Mouse (Mus musculus) CD4-positive, CD25-positive, alpha-beta regulatory T cell, adult 4 months (primary cell): ENCODE results near the gene Slc5a3. TPM values are rescaled to one million over a fixed set of nuclear protein-coding genes. Genes with fewer than 3 reads are reported as not detected.
A peak's percentile ranks its signal among the peaks of the same experiment; 100 is the strongest.

Experiments used
- ATAC-seq: one replicate; pipeline ENCODE4 v1.8.0; 2017
- polyA plus RNA-seq, 2 experiments: library from polyadenylated mRNA; unstranded; fragments of 100-300 nt; shearing (Covaris generic); gene quantifications; one replicate each; pipeline ENCODE4 v1.2.1; 2017

The Slc5a3 gene
- 10 to 100 TPM in 1 of 2 experiments, 1 to 10 TPM in 1; 7.0 to 11.2 TPM for polyA plus RNA-seq

DNA sequence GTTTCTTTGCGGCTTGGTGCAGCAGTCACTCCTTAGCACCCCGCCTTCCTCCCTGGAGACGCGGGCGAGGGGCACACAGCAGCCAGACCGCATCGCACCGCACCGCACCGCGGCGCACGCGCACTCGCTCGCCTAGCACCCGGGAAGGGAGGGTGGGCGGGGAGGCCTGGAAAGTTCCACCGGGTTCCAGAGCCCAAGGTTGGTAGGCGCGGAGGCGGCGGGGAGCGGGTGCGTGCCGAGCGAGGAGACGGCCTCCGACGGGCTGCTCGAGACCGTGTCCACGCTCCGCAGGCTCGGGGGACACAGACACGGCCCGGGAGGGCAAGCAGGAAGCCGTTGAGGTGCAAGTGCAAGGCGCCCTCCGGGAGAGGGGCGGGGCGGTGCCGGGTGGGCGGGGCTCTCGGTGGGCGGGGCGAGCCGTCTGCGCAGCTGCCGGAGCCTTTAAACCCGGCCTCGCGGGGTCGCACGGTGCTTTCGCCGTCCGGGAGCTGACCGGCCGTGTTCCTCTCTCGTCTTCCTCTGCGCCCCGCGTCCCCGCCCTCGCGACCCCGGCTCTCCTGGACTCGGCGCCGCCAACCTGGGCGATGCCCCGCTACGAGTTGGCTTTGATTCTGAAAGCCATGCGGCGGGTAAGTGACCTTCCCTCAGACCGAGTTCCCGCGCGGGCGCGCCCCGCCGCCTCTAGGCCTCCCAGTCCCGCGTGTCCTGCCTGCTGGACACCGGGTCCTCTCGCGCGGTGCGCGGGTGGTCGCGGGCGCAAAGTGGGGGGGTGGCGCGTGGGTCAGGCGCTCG, at the start of gene Slc5a3, which contains the start of the genes Mrps6 and Gm49711:
Gene Slc5a3, plus strand, starts transcription at position 471 of the 792 bp plus-strand sequence.
Gene Mrps6, plus strand, starts transcription at position 419 of the 792 bp plus-strand sequence.
Gene Gm49711, plus strand, starts transcription at position 465 of the 792 bp plus-strand sequence.
- ATAC-seq: peak; percentile 57

DNA sequence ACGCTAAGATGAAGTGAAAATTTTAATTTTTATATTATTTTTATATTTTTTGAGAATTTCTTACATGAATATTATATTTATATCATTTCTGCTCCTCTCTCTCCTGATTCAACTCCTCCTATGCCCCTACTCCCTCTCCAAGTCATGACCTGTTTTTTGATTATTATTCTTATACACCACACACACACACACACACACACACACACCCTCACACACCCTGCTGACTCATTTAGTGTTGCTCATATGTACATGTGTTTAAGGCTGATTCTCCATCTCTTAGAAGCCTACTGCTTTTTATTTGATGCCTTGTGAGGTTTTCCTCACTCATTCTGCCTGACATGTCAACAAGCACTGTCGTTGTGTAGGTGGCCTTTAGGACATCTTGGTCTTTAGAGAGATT, 48.5 kb upstream of the Slc5a3 start:
- ATAC-seq: no peak

DNA sequence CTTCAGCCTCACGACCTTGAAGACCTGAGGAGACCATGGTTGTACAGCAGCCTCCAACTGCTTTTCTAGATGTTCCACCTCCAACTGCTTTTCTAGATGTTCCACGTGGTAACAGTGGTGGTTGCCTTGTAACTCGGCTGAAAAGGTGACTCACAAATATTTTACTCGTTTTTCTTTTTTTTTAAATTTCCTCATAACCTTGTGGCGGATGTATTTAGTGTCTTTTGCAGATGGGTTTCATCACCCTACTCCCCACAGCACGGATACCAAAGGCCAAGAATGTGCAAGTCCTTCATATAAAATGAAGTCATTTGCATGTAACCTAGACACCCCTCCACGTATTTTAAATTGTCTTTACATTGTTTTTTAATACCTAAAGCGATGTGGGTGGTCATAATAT, 41.3 kb upstream of the Slc5a3 start:
- ATAC-seq: no peak

DNA sequence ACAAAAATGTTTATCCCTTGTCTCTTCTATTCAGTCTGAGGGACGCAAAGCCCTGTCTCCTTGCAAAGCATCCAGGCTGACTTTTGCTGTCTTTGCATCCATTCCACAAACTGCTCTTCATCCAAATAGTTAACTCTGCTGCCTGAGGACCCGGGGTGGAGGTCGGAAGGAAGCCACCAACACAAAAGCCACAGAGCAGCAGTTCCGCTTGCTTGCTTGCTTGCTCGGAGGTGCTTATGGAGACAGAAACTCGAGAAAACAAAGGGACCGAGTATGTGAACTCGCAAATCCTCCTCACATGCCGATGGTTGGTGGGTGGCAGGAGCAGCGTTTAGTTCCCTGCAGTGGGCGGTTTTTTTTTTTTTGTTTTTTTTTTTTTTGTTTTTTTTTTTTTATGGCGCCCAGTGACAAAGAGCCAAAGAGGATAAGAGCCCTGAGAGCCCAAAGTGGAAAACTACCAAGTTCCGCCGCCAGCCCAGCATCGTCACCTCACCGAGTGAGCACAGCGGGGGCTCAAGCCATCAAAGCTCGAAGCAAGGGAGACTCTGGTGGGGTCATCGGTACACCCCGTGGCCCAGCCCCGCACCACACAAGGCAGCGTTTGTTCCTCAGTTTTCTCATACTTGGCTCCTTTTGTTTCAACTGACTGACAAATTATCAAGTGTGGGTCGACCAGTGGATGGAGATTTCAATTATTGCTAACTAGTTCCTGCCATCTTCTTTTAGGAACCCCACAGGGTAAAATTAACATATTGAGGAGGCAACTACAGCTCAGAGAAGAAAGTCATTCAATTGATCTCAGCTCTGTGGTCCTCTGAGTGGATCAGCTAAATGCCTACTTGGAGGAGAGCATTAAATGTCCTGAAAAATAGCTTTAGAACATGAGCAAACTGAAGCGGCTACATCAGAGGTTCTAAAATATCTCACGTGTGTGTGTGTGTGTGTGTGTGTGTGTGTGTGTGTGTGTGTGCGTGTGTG, 38.7 kb upstream of the Slc5a3 start:
- ATAC-seq: peak; percentile 81

DNA sequence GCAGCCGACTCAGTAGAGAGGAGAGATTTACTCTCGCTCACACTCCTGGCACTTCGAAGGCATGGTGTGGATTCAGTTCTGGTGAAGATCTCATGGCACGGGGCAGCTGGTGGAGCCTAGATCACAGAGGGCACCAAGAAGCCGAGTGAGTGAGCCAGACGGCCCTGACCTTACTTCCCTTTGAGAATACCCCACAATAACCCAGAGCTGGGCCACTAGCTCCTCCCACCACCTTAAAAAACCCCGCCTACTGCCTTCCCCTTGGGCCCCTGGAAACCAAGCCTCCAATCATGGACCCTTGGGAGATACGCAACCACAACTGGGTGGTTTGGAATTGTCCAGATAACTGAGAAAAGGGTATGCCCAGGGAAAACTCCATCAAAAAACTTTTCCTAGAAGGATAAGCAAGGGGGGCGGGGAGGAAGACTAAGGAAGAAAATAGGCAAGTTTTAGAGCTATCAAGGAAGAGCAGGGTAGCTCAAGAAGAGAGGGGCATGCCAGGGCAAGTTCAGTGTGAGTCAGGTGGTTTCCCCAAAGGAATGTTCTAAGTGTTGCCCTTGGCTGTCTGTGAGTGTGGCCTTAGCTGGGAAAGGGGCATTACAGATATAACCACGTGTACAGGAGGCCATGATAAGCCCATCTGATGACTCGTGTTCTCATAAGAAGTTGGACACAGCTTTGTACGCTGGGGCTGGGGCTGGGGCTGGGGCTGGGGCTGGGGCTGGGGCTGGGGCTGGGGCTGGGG, 36.3 kb upstream of the Slc5a3 start:
- no peak for ATAC-seq

DNA sequence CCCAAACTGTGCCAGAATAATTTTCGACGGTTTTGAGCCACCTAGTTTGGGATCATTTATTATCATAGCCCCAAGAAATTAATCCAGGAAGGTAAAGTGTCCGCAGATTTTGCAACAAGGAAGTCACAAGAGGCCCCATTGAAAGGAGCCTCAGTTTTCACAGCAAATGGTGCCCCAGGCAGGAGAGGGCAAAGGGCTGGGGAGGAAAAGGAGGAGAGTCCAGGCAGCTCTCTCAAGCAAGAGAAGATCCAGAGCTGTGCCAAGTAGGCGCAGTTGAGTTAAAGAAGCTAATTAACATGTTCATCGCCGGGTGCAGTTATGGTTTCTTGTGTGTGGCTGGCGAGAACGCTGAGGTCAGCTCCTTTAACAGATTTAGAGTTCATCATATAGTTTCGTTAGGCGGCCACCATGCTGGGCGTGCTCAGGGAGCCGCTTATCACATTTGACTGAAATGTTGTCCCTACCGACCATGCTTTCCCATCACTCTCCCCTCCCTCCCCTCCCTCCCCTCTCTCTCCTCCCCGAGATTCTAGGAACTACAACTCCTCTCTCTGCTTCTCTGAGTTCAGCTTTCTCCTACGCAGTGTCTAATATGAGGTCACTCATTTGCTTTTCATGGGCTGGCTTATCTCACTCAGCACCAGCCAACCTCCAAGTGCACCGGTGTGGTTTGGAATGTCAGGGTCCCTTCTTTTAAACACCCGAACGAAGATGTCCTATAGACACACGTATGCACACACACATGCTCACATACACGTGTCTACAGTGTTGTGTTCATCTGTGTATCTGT, 35.4 kb upstream of the Slc5a3 start:
- ATAC-seq: no peak

DNA sequence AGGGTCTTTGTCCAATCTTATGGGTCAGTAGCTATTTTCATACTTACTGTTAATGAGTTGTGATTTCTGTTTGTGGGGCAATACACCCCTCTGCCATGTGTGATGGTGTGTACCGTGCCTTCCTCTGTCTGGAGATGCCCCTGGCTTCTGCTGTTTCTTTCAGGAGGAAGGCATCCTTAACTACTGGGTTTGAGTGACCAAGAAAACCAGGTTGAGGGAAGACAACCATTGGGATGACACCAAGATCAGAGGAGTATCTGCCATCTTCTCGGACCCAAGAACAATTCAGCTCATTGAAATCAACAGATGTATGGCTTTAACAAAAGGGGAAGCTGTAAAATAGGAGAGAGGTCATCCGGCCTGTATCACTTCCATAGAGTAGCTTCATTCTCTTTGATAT, 24.8 kb upstream of the Slc5a3 start:
- ATAC-seq: no peak

DNA sequence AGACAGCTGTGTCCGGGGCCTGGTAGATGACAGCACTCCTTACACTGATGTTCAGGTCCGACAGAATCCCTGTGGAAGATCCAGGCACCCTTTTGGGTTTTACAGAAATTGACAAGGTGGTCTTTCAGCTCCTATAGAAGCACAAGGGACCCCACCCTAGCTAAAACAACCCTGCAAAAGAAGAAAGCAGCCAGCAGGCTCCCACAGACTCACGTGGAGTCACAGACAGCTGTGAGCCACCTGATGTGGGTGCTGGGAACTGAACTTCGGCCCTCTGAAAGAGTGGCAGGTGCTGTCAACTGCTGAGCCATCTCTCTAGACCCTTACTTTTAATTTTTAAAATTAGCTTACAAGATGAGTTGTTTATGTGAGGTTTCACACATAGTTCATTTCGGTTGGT, 23.4 kb upstream of the Slc5a3 start:
- no peak for ATAC-seq

DNA sequence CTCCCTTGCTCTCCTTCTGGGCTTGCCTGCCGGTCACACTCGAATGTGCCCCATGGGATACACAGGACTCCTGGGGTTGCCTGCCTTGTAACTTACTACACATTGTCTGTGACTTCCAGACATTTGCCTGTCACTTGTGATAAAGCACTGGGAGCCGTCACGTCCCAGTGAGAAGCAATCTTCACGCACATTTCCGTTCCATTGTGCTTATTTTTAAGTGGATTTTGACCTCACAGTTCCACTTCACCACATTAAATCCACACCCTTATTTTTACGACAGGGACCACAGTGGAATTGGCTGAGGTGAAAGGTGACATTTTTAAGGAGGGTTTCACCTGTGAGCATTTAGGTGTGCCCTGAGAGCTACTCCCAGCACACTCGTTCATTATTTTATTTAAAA, 21.4 kb upstream of the Slc5a3 start:
- ATAC-seq: no peak

DNA sequence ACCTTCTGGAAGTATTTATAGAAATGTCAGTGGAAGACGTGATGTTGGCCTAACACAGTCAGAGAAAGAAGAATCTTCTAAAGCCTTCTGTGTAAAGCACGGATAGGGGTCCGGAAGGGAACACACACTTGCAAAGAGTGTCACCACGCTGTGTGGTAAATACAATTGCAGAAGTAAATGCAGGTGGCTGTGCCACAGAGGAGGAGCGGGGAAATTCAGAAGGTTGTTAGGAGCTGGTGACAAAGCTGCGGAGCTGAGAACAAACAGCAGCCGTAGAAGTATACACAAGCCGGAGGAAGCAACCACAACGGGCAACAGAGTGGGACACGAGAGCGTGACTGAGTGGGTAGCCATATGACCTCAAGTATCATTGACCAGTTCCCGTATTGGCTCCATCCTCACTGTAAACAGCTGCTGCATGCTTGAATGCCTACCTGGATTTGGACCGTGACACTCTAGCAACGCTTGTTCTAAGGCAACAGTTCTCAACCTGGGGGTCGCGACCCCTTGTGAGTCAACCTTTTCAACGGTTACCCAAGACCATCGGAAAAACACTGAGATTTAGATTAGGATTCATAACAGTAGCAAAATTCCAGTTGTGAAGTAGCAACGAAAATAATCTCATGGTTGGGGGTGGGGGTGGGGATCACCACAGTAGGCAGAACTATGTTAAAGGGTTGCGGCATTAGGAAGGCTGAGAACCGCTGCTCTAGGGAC, 20.1 kb upstream of the Slc5a3 start:
- no peak for ATAC-seq

DNA sequence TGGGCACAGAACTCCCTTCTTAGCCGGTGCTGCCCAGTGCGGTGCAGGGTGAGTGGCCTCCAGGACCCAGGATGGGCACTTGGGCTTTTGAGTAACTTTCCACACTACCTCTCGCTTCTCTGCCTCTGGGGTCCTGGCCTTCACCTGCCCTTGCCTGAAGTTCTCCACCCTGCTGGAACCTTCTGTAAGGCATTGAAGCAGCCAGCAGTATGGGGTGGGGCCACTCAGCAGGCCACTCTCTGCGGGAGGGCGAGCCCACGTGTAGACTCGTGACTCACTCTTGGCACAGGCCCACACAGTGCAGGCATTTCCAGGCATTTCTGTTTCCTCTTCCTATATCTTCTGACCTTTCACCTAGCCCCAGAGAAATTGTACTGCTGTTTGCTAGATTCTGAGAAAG, 18.7 kb upstream of the Slc5a3 start:
- no peak for ATAC-seq

DNA sequence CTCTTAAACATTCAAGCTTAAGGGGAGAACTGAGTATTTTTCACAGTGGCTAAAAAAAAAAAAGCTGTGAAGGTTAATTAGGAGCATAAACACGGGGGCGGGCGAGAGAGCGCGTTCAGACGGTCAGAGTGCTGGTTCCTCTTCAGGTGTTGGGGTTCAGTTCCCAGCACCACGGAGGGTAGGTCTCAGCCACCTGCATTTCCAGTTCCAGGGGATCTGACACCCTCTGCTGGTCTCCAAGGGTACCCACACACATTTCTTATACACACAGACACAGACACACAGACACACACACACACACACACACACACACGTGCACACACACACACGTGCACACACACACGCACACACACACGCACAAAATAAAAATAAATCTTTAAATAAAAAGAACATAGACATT, 18.2 kb upstream of the Slc5a3 start:
- no peak for ATAC-seq

DNA sequence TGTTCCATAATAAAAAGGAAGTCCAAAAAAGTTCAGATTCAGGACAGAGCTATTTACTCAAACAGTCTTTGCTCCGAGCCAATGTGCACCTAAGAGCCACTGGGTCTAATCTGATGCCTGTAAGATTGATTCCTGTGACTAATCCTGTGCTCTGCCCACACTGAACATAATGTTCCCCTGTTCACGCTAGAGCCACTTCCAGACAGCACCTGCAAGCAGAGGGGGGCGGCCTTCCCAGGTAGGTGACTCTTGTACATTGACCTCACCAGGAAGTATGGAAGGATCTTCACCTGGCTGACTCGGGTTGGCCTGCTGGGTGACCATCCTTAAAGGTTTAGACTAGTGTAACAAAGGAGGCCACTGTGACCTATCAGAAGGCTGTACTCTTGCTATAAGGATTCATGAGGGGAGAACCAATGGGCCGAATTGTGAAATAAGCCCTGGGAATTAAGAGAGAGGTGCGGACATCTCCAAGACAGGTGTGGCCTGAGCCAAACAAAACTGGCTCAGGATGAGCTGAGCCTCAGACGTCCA, 6.3 kb upstream of the Slc5a3 start:
- ATAC-seq: no peak

DNA sequence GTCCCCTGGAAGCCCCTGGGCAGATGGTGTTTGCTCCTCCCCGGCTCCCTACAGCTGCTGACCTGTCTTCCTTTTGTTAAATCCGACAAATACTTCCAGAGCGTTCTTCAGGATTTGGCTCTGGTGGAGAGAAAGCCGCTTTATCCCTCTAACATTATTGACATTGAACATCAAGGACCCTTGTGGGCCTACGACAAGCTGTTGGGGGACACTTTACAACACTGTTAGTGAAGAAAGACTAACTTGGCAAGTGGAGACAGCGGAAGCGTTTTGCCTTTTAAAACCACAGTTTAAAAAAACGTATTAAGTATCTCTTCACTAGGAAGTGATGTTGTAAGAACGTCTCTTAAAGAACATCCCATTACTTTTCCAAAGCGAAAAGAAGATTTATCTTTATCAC, 5.6 kb upstream of the Slc5a3 start:
- no peak for ATAC-seq

DNA sequence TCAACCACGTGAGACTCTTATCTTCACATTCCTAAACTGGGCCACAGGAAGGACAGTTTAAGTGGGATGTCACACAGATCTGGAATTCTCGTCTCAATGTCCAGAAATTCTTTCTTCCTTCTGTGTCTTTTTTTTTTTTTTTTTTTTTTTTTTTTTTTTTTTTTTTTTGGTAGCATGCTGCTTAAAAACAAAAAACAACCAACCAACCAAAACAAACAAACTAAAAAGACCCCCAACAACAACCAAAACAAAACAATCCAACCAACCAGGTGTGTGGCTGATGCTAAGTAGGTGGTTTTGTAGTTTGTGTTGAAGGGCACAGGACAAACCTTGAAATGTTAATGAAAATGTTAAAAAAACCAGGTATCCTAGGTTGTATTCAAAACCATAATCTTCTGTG, 1.4 kb upstream of the Slc5a3 start:
- ATAC-seq: no peak

DNA sequence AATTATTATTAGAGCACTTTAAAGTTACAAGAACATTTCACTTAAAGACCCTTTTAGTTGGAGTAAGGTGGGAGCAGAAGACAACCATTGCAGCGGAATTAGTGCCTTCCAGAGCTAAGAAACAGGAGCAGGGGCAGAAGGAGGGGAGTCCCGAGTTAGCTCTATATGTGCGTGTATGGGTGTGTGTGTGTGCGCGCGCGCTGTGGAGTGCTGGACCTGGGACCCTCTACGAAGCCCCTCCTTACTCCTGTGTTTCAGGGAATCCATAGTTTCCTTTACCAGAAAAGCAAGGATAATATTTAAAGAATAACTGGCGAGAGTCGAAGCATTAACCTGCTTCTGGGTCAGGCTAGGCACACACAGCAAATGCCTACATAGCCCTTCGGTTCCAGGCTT, 668 bp upstream of the Slc5a3 start:
- ATAC-seq: no peak

DNA sequence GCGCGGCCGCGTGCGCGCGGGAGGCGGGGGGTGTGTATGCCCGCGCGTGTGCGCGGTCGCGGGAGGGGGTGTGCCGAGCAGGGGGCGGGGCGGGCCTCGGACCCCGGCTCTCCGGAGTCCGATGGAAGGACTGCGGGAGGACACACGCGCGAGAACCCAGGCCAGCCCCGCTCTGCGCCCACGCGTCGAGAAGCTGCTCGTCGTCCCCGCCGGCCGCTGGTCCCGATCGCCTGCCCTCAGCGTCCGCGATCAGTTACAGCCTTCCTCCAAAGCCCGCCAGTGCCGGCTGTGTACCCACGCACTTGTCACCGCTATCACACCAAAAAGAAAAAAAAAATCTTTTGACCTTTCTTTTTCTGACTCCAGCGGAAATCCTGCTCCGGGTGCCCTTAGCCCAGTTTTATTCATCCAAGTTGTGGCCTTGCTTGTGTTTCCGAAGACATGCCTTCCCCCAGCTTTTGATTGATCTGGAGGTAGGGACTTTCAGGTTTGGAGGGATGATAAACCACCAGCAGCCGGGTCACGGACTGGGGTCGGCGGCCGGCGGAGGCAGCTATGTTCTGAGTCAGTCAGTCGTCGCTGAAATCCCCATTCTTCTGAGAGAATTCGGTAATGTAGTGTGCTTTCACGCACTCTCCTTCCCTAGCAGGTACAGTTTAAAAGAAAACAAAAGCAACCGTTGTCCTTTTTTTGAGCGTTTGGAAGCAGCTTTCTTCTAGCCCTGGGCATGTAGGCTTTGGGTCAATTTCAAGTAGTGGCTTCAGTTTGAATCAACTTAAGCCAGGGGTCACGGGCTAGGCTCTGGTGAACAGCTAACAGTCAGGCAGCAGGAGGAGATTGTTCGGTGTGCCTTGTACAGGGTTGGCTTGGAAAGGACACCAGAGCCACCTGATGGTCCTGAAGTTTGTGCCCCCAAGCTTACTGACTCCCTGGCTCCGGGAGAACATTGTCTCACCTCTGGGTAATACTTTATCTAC, 810 bp downstream of the Slc5a3 start:
- peak; percentile 31 for ATAC-seq

DNA sequence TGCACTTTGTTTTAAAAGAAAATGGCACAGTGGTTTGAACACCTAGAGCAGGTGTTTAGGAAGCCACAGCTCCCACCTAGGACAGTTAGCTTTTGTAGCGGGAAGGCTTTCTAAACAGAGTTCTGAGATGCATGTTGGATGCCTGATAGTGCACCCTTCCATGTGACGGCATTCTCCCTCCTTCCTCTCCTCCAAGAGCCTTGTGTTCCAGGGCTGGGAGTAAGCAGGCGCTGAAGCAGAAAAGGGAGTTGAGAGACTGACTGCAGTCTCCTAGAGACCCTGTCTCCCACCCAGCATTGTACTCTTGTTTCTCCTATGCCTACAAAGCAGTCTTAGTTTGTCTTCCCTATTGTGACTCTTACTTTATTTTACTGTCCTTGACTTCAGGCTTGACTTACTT, 2.1 kb downstream of the Slc5a3 start:
- ATAC-seq: no peak

DNA sequence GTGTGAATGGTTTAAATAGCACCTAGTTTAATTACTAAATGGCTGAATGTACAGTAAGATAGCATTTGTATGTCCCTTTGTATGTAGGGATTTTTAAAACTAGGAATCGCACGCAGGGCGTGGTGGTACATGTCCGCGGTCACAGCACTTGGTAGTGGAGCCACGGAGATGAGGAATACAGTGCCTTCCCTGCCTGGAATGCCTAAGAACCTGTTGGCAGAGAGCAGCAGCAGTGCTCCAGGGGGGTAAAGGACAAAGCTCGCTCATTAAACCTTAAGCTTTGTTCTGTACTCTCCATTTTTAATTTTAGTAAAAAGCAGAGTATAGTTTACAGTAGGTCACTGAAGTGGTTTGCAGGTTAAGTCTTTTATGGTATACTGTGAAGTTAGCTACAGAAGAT, 3.5 kb downstream of the Slc5a3 start:
- no peak for ATAC-seq

DNA sequence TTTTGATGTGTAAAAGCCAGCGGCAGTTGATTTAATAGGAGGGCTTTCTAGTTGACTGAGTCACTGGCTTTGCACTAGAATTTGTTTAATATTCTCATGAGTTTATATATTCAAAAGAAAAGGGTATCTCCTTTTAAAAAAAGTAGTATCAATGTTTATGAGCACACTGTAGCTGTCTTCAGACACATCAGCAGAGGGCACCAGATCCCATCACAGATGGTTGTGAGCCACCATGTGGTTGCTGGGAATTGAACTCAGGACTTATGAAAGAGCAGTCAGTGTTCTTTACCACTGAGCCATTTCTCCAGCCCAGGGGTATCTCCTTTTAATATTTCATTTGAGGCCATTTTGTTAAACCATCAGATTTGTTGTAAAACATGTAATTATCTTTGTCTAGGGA, 4.7 kb downstream of the Slc5a3 start:
- ATAC-seq: no peak
